Mouse (Mus musculus) forebrain, postnatal 0 days (tissue): ENCODE data around the gene Ska3. TPM values are rescaled to one million over a fixed set of nuclear protein-coding genes. Genes with fewer than 3 reads are reported as not detected.

Experiments used
- ATAC-seq: fragments of 200-750 bp; cut with Nextera tagmentation; 2 replicates; pipeline ENCODE4 v1.8.0; 2017; ENCODE audit warnings: mild to moderate bottlenecking, moderate library complexity
- DNase-seq: peaks from one replicate; pipeline ENCODE4 v3.0.0-alpha.2; 2015
- H3K27ac ChIP-seq: fragments of 300-500 bp; sonication (generic); 2 replicates; pipeline ENCODE4 v1.5.1; 2014; ENCODE audit warnings: low read depth, mild to moderate bottlenecking, antibody characterized with exemption, low read length, moderate library complexity, mixed read lengths
- H3K27me3 ChIP-seq: fragments of 300-500 bp; sonication (generic); 2 replicates; pipeline ENCODE4 v1.6.1; 2014; ENCODE audit warnings: mild to moderate bottlenecking, low read length, mixed read lengths; ENCODE audit not compliant: insufficient read depth
- H3K36me3 ChIP-seq: fragments of 300-500 bp; sonication (generic); 2 replicates; pipeline ENCODE4 v1.6.1; 2014; ENCODE audit warnings: mild to moderate bottlenecking, moderate library complexity; ENCODE audit not compliant: insufficient read depth
- H3K4me1 ChIP-seq: fragments of 300-500 bp; sonication (generic); 2 replicates; pipeline ENCODE4 v1.6.1; 2014; ENCODE audit warnings: antibody characterized with exemption; ENCODE audit not compliant: insufficient read depth
- H3K4me2 ChIP-seq: fragments of 300-500 bp; sonication (generic); 2 replicates; pipeline ENCODE4 v1.6.1; 2014; ENCODE audit warnings: low read depth, mild to moderate bottlenecking, moderate library complexity
- H3K4me3 ChIP-seq: fragments of 300-500 bp; sonication (generic); 2 replicates; pipeline ENCODE4 v1.5.1; 2014; ENCODE audit warnings: low read depth, low read length, mixed read lengths
- H3K9ac ChIP-seq: fragments of 300-500 bp; sonication (generic); 2 replicates; pipeline ENCODE4 v1.6.1; 2014; ENCODE audit warnings: mild to moderate bottlenecking
- H3K9me3 ChIP-seq: fragments of 300-500 bp; sonication (generic); 2 replicates; pipeline ENCODE4 v1.6.1; 2016; ENCODE audit warnings: low read length
- CTCF ChIP-seq: sonication (generic); IDR thresholded peaks from 2 replicates; pipeline ENCODE4 v1.5.1; 2016; ENCODE audit warnings: antibody characterized with exemption, control low read depth, low read depth
- WGBS: fragments of 180-500 bp; shearing (Covaris S2); extraction: QIAGEN DNeasy Blood & Tissue Kit; methylation state at CpG from one replicate; pipeline ENCODE4 v1.1.7; 2014; 5-methylcytosine and 5-hydroxymethylcytosine counted together
- microRNA-seq, 2 experiments: library from miRNA; unstranded; fragments of <30 nt; microRNA quantifications; one replicate each; pipeline ENCODE4; 2016
- polyA plus RNA-seq: library from polyadenylated mRNA; unstranded; fragments of >200 nt; fragmentation: Nextera tagmentation; extraction: Ambion mirVana; gene quantifications from 2 replicates; pipeline ENCODE4 v1.2.1, GENCODE M21; 2015
- total RNA-seq: library from RNA; depleted of rRNA; stranded (reverse); fragments of >200 nt; gene quantifications from 2 replicates; pipeline ENCODE4 v1.2.3, GENCODE M21; 2014; rRNA removed

Gene Ska3
- total and polyA plus RNA-seq, 2 experiments from 2014 or later: 4.7 to 6.2 TPM

- WGBS: 95% methylated on average over 5 of the region's 5 CpGs
- no peak for ATAC-seq
- Histone ChIP-seq H3K4me1 (no peaks in the 10 kb centered on the region), H3K9ac (no peak overlapping the region), H3K36me3 (no peaks in the 10 kb centered on the region), H3K27me3 (no peaks in the 10 kb centered on the region), H3K27ac (no peak overlapping the region), H3K4me3 (no peak overlapping the region), H3K9me3 (no peaks in the 10 kb centered on the region), H3K4me2 (no peak overlapping the region)
- no peak for TF ChIP-seq CTCF
- no peak for DNase-seq
Measured at GRCm38 (mm10) chr14:57769102-57769501, 56.9 kb downstream of the Ska3 start.

DNA sequence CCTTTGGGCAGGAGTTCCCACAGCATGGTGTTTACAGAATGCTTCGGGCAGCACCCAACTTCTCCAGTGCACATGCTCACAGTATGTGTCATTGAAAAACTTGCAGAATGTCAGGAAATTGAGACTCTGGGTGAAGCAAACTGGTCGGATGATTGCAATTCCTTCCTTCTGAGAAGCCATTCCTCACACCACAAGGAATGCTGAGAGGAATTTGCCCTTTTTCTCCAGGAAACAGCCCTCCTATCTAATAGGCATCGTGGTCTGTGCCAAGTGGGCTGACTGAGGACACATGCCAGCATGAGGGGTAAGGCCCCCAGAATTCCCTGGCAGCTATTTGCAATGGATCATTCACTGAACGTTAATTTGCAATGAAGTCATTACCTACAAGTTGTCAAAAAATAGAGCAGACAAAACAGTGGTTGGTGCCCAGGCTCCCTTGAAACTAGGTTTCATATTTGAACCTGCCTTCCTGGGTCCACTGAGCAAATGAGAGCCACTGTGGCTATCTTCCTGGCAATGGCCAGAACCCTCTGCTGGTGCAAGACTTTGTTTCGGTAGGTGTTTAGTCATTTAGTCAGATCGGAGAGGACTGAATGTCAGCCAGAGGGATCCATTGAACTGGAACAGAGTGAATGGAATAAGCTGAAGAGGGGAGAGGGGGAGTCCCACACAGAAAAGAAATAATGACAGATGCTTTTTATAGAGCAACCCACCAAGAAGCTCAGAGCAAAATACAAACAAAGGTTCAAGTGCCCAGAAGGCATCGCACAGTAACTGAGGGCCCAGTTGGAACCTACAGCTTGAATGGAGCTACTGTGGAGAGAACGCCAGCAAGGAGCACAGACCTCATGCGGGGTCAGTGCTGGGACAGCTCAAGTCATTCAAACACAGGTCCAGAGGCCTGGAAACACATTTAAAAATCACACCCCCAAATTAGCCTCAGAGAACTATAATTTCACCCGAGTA lies 65.3 kb downstream of the Ska3 start:
- Histone ChIP-seq H3K36me3 (no peaks in the 10 kb centered on the region), H3K4me2 (no peak overlapping the region), H3K9me3 (no peaks in the 10 kb centered on the region), H3K4me1 (no peaks in the 10 kb centered on the region), H3K4me3 (no peak overlapping the region), H3K27ac (no peak overlapping the region), H3K27me3 (no peaks in the 10 kb centered on the region), H3K9ac (no peak overlapping the region)
- DNase-seq (no peak), ATAC-seq (peak; percentile 32; the same call in 1 of the 2 replicates)
- 27% methylated on average over 10 of the region's 10 CpGs for WGBS
- no peak for TF ChIP-seq CTCF

- Histone ChIP-seq H3K9me3 (no peaks in the 10 kb centered on the region), H3K4me3 (no peak within 1 kb of the TSS), H3K4me1 (no peaks in the 10 kb centered on the region), H3K27me3 (no peaks in the 10 kb centered on the region), H3K9ac (no peak within 1 kb of the TSS), H3K27ac (no peak within 1 kb of the TSS), H3K36me3 (no peaks in the 10 kb centered on the region), H3K4me2 (no peak within 1 kb of the TSS)
- no peak for ATAC-seq
- DNase-seq: no peak
- 86% methylated on average over 4 of the region's 4 CpGs for WGBS
- no peak for TF ChIP-seq CTCF
Measured at GRCm38 (mm10) chr14:57758237-57758636, 67.7 kb downstream of the Ska3 start, which contains the start of gene Lats2. Gene Lats2, minus strand, starts transcription at chr14:57758388.

Small RNA genes within 50 kb of the gene (microRNA-seq; reads per million reads assigned to microRNA genes)
- gene Mir3077: 0.37 to 0.39 reads per million in 2 experiments

Other genes with a start within 250 kb of the Ska3 start
- gene Xpo4, start 160.8 kb downstream of the Ska3 start, total RNA-seq: 18.9 and 21.2 TPM in 2 replicates
- 6.0 and 8.5 TPM in 2 replicates for gene Xpo4, start 160.8 kb downstream of the Ska3 start, polyA plus RNA-seq
- not detected in 2 replicates for gene Gm49361, start 80.1 kb downstream of the Ska3 start, total RNA-seq
- gene Gm49361, start 80.1 kb downstream of the Ska3 start, polyA plus RNA-seq: not detected in 2 replicates
- 7.8 and 259 TPM in 2 replicates for gene Lats2, start 67.8 kb downstream of the Ska3 start, total RNA-seq
- gene Lats2, start 67.8 kb downstream of the Ska3 start, polyA plus RNA-seq: 3.9 and 5.0 TPM in 2 replicates
- gene Sap18, start 28.0 kb downstream of the Ska3 start, total RNA-seq: 15.6 and 21.2 TPM in 2 replicates
- gene Sap18, start 28.0 kb downstream of the Ska3 start, polyA plus RNA-seq: 26.8 and 31.6 TPM in 2 replicates
- gene Mrpl57, start within 50 bp of the Ska3 start, total RNA-seq: 53.1 and 57.1 TPM in 2 replicates
- 234 and 291 TPM in 2 replicates for gene Mrpl57, start within 50 bp of the Ska3 start, polyA plus RNA-seq
- gene Zdhhc20, start 64.1 kb upstream of the Ska3 start, total RNA-seq: 26.7 and 35.0 TPM in 2 replicates
- 21.9 and 31.6 TPM in 2 replicates for gene Zdhhc20, start 64.1 kb upstream of the Ska3 start, polyA plus RNA-seq
- gene Micu2, start 173.1 kb upstream of the Ska3 start, total RNA-seq: 65.1 and 67.9 TPM in 2 replicates
- 66.8 and 72.1 TPM in 2 replicates for gene Micu2, start 173.1 kb upstream of the Ska3 start, polyA plus RNA-seq
- 6.9 and 14.8 TPM in 2 replicates for gene Fgf9, start 244.4 kb upstream of the Ska3 start, total RNA-seq
- 9.6 and 16.4 TPM in 2 replicates for gene Fgf9, start 244.4 kb upstream of the Ska3 start, polyA plus RNA-seq